In genomic region chr5:133940030-133940429, GRCm38 (mm10) we compare ENCODE assay signal across 18 mouse cellular contexts.
DNase-seq lines count a peak whose midpoint lies in the region; ATAC-seq and TF ChIP-seq lines count a peak whose summit lies in the region.
"Had no signal": no experiment of that assay in that cellular context is flagged by ENCODE, and none has a peak within 500 bp of the region (broad histone marks: within the 10 kb centered on the region; RNA-seq: fewer than 3 reads in every experiment).

No protein-coding gene starts in this region.

- H3K4me1 ChIP-seq in forebrain, embryonic 14.5 days (ENCODE audit: control insufficient read depth, insufficient read depth, low read length), result peaks cover 15% of the 10 kb centered on the region; the same call in 1 of the 2 replicates
- peaks cover 22% of the 10 kb centered on the region for H3K4me1 ChIP-seq in forebrain, embryonic 10.5 days
- H3K4me1 ChIP-seq: heart, embryonic 10.5 days had no signal

- H3K27ac ChIP-seq in forebrain, embryonic 14.5 days (ENCODE audit: low read depth, low read length), result peak overlapping the region; percentile 52; the same call in 1 of the 2 replicates
- H3K27ac ChIP-seq in forebrain, embryonic 10.5 days, result no peak overlapping the region
- H3K27ac ChIP-seq: heart, embryonic 10.5 days; kidney, postnatal 0 days; midbrain, embryonic 10.5 days had no signal

- no peak for TF ChIP-seq CTCF in brain, embryonic 14.5 days (IDR thresholded peaks at IDR 0.05; ENCODE audit: borderline replicate concordance, extremely low read depth, insufficient read depth, insufficient read length)

- intact Hi-C loops in left cerebral cortex, postnatal 4 days (cut with DNase I), result no loop called here
- intact Hi-C loops in left cerebral cortex, postnatal 14 days (cut with DNase I), result no loop called here

- no peaks in the 10 kb centered on the region for H3K9me3 ChIP-seq in forebrain, embryonic 14.5 days (replicated peaks; ENCODE audit: control insufficient read depth, low read length)
- no peaks in the 10 kb centered on the region; the same call in 1 of the 2 replicates for H3K9me3 ChIP-seq in forebrain, embryonic 10.5 days
- H3K9me3 ChIP-seq: heart, embryonic 10.5 days; midbrain, embryonic 10.5 days had no signal

- no peak overlapping the region for H3K4me2 ChIP-seq in forebrain, embryonic 14.5 days (ENCODE audit: low read length)

- ATAC-seq in forebrain, embryonic 14.5 days, result peak; percentile 15; the same call in 1 of the 2 replicates
- ATAC-seq: activated CD4-positive, CD25-positive, alpha-beta regulatory T cell, adult 4 months; inflammation-experienced regulatory T-cells, adult 6 months; lung, postnatal 0 days had no signal

- 56% methylated on average over 2 of the region's 2 CpGs for WGBS in forebrain, embryonic 14.5 days
- 95% methylated on average over 2 of the region's 2 CpGs for WGBS in forebrain, embryonic 10.5 days

- no peak for TF ChIP-seq POLR2A in brain, embryonic 14.5 days (IDR thresholded peaks at IDR 0.05; ENCODE audit: borderline replicate concordance, extremely low read depth, insufficient read depth, insufficient read length, poor library complexity, severe bottlenecking)

- H3K4me3 ChIP-seq in forebrain, embryonic 14.5 days (ENCODE audit: low read depth, low read length), result no peak overlapping the region
- H3K4me3 ChIP-seq in forebrain, embryonic 10.5 days, result no peak overlapping the region
- H3K4me3 ChIP-seq: heart, embryonic 10.5 days; midbrain, embryonic 10.5 days had no signal

- H3K27me3 ChIP-seq in forebrain, embryonic 14.5 days (replicated peaks; ENCODE audit: control insufficient read depth, insufficient read depth, low read length), result no peaks in the 10 kb centered on the region
- 0 out of 2 replicates have a peak, but pooled peaks cover 14% of the 10 kb centered on the region for H3K27me3 ChIP-seq in forebrain, embryonic 10.5 days (ENCODE audit: poor library complexity, severe bottlenecking)

- peak; percentile 78 for DNase-seq in forebrain, embryonic 14.5 days (ENCODE audit: low spot score)
- DNase-seq in forebrain, embryonic 10.5 days (ENCODE audit: extremely low spot score, low spot score), result no peak
- DNase-seq in left cerebral cortex, postnatal 4 days, result peak; percentile 23
- no peak for DNase-seq in left cerebral cortex, postnatal 14 days (ENCODE audit: low spot score in 2 of 2)
- peak; percentile 85 for DNase-seq in brain, embryonic 14.5 days (ENCODE audit: low read depth)
- DNase-seq in cerebellum, postnatal 25 days, result peak; percentile 49 to 51
- DNase-seq in ovary, postnatal 14 days (ENCODE audit: low spot score), result no peak
- no peak for DNase-seq in kidney, adult 9 months
- DNase-seq: adrenal gland, postnatal 10 days; kidney, adult 18-20 months; right cerebral cortex, postnatal 4 days; thymus, postnatal 14 days had no signal

- no peak overlapping the region for H3K9ac ChIP-seq in forebrain, embryonic 14.5 days (ENCODE audit: low read length)

- H3K36me3 ChIP-seq in forebrain, embryonic 14.5 days (ENCODE audit: control insufficient read depth, insufficient read depth, low read length), result no peaks in the 10 kb centered on the region
- H3K36me3 ChIP-seq in forebrain, embryonic 10.5 days (replicated peaks), result no peaks in the 10 kb centered on the region
- H3K36me3 ChIP-seq: heart, embryonic 10.5 days; midbrain, embryonic 10.5 days had no signal

Comparison
In these comparisons a context has a peak if more than half of its experiments do, and no peak if none do; other contexts are left out.
1. DNase-seq: peak in forebrain, embryonic 14.5 days (single experiment), left cerebral cortex, postnatal 4 days (single experiment), brain, embryonic 14.5 days (single experiment) and cerebellum, postnatal 25 days (2 of 2); none in forebrain, embryonic 10.5 days (single experiment), left cerebral cortex, postnatal 14 days (0 of 2), ovary, postnatal 14 days (single experiment) and kidney, adult 9 months (single experiment).